Mouse (Mus musculus) brain, embryonic 14.5 days (tissue): ENCODE results near the gene Rb1. TPM values are rescaled to one million over a fixed set of nuclear protein-coding genes. Genes with fewer than 3 reads are reported as not detected.

Experiments used
- DNase-seq: peaks from one replicate; pipeline ENCODE4 v3.0.0-alpha.2; 2011; ENCODE audit warnings: low read depth
- CTCF ChIP-seq: fragments of 200-500 bp; IDR thresholded peaks from 2 replicates; pipeline ENCODE4 v1.5.1; 2012; ENCODE audit warnings: inconsistent platforms, mild to moderate bottlenecking, moderate library complexity, borderline replicate concordance; ENCODE audit not compliant: insufficient read depth, insufficient read length; ENCODE audit errors: extremely low read depth
- POLR2A ChIP-seq: fragments of 200-500 bp; IDR thresholded peaks from 2 replicates; pipeline ENCODE4 v1.6.1; 2012; ENCODE audit warnings: mild to moderate bottlenecking, inconsistent platforms, borderline replicate concordance; ENCODE audit not compliant: poor library complexity, insufficient read depth, insufficient read length, severe bottlenecking; ENCODE audit errors: extremely low read depth
- polyA plus RNA-seq: library from polyadenylated mRNA; depleted of rRNA; stranded (reverse); fragments of >200 nt; gene quantifications from 2 replicates; pipeline ENCODE4 v1.2.3, GENCODE M21; 2012; rRNA removed

Gene Rb1
- 31.1 and 38.2 TPM in 2 replicates for polyA plus RNA-seq

- TF ChIP-seq CTCF, result no peak
- TF ChIP-seq POLR2A, result peak; percentile 81
- peak; percentile 91 for DNase-seq
These were observed at the start of gene Rb1 for GRCm38 (mm10) chr14:73325456-73326381. Rb1 (minus strand) TSS chr14:73325822.

DNA sequence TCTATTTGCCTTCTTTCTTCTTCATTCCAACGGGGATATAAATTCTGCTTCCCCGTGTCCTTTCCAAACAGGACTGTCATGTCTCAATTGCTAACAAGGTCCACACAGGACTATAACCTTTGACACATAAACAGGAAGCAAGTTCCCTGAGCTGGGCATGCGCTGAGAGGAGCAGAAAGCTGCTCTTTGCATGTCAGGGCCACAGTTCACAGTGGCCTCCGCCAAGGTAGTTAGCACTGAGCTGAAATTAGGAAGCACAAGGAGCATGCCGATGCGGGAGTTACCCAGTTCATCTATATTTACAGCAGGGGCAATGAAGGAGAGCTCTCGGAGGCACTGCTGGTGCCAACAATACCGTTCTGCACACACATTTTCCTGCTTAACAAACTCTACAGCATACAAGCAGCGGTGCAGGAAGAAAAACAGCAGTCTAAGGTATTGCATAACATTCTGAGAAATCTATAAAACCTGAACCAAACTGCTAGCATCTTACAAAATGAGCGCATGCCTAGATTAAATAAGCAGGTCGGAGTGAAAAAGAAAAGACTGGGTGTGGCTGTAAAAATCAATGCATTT lies 48.8 kb upstream of the Rb1 start:
- no peak for TF ChIP-seq CTCF
- no peak for TF ChIP-seq POLR2A
- peak; percentile 14 for DNase-seq

DNA sequence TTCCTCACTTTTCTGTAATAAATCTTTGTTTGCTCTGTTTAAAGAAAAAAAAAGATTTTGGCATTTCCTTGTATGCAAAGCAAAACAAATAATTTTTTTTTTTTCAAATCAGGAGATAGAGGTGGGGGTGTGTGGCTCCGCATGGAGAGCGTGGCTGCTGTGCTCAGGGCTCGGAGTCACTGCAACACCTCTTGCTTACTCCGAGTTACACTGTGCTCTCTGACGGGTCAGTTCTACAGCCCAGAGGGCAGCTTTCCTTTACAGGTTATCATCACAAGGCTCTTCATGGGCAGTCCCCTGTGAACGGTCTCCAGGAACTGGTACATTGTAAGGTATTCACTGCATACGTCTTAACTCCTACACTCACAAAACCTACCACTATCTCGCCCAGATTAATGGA lies 48.0 kb upstream of the Rb1 start:
- no peak for DNase-seq
- TF ChIP-seq CTCF (no peak), POLR2A (no peak)

GRCm38 (mm10) chr14:73372990-73373389 lies 47.4 kb upstream of the Rb1 start:
- no peak for DNase-seq
- TF ChIP-seq CTCF, result no peak
- TF ChIP-seq POLR2A, result no peak

GRCm38 (mm10) chr14:73371577-73371976 lies 46.0 kb upstream of the Rb1 start:
- TF ChIP-seq CTCF (no peak), POLR2A (no peak)
- no peak for DNase-seq

DNA sequence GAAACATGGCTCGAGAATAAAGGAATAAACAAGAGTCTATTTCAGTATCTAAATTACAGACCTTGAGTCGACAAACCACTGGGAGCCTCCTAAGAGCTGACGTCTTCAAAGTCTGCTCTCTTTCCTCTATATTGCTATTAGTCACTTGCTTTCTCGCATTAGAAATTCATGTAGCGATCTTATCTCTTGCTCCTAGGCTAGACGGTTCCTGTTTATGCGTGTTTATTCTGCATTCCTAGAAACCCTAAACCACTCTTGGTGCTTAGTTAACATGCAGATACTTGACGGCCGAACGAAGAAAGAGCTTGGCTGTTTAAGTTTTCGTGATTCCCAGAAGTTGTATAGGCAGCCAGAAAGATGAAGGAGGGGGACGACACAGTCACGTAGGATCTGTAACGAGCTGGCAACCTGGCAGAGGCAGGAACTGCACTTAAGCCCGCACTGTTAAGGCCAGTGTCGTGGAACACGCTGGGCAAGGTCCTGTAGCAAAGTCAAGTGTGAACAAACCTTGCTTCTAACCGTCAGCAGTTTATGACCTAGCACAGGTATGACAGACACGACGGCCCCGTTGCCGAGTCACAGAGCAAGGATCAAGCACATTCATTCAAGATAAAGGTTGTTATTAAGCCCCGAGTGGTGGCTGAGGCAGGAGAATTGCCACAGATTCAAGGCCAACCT lies 45.2 kb upstream of the Rb1 start:
- DNase-seq, result no peak
- TF ChIP-seq POLR2A, result no peak
- TF ChIP-seq CTCF, result no peak

DNA sequence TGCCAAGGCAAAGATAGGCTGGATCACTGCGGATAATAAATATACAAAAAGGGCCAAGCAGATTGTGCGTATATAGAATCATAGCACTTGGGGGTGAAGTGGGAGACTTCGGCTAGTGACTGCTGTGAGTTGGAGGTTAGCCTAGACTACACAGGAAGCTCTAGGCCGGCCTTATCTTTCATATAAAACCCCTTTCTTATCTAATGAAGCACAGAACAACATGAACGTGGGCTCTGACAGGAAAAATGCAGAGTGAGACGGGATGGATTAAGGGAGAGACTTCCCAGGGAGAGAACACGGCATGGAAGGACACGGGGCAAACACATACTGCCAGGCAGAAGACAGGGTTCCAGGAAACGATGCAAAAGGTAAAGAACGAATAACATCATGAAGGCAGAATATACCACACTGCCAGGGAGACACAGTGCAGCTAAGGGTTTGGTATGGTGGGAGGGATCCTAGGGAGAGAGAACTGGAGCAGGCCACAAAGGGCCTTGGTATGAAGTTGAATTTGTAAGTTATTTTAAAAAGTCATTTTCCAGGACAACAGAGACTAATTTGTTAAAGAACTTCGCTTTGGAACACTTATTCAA lies 44.6 kb upstream of the Rb1 start:
- no peak for DNase-seq
- TF ChIP-seq CTCF, result no peak
- TF ChIP-seq POLR2A, result no peak

DNA sequence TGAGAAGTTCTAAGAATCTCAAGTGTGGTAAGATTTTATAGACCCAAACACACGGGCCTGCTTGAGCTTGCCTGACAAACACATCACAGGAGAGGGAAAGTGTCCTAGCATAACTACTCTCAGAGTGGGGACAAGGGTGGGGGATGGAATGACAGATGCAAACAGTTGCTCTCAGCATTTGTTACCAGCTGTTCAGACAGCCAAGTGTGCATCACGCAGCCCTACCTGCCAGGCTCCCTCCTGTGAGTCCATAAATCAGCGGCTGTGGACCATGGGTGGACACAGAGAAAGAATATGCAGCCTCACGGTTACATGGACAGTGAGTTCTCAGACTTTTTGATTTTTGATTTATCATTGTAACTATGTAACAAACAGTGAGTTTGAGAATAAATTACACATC lies 44.0 kb upstream of the Rb1 start:
- no peak for TF ChIP-seq CTCF
- no peak for TF ChIP-seq POLR2A
- no peak for DNase-seq

DNA sequence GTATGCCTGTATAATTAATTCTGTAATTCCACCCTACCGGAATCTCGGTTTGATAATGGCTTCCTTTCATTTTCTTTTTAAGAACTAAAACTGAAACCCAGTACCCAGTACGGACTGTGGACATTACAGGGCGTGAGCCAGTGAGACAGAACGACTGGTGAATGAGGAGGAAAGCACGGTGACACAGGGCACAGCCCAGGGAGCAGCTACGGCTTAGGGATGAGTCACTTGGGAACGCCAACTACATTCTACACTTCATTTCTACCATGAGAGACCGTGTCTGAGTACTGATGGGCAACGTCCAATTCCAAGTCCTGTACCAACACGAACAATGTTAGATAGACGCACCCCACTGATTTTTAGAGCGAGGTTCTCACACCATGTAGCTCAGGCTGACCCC lies 43.3 kb upstream of the Rb1 start:
- no peak for DNase-seq
- no peak for TF ChIP-seq POLR2A
- no peak for TF ChIP-seq CTCF

DNA sequence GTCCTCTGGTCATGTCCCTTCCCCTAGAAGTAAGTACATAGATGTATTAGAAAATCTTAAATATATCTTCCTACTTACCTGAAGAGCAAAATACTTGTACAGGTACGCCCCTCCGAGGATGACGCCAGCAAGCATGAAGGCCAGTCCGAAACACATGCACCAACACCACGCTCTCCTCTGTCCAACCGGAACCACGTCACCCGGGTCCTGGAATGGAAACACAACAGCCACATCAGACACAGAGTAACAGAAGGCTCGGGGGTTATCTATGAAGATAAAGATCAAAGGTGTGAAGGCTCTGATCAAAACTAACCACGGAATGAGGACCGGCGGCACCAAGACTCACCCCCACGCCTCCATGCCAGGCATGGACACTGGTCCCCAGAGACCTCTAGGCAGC lies 42.6 kb upstream of the Rb1 start:
- TF ChIP-seq POLR2A (no peak), CTCF (no peak)

DNA sequence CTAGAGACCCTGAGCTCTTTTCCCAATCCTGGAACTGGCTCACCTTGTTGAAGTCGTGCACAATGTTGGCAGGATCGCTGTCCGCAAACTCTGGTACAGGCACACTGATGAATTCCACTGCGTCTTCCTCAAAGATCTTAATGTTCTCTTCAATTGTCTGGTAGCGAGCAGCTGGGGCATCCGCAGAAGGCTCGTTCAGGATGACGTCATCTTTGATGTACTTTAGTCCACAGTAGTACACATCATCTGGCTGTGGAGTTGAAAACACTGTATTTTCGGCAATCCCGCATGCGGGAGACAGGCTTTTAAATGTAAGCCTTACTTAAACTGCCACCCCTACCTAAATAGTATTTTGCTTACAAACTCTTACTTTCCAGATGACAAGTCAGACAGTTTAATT lies 40.7 kb upstream of the Rb1 start:
- TF ChIP-seq CTCF (no peak), POLR2A (no peak)
- DNase-seq, result peak; percentile 55

More for the DNA sequence above, 42.6 kb upstream of the Rb1 start:
- no peak for DNase-seq
